Mouse (Mus musculus): ENCODE data around the gene Gm281.

Gm281 gene

GRCm38 (mm10) chr14:13812801-13813479, 101.3 kb downstream of the Gm281 start:
- DNase-seq (ENCODE audit: low spot score in 2 of 2), result no peak

GRCm38 (mm10) chr14:13790446-13790845, 123.8 kb downstream of the Gm281 start:
- DNase-seq (ENCODE audit: low spot score in 2 of 2), result no peak

GRCm38 (mm10) chr14:13790001-13790400, 124.3 kb downstream of the Gm281 start:
- DNase-seq (ENCODE audit: low spot score in 2 of 2), result no peak

DNA sequence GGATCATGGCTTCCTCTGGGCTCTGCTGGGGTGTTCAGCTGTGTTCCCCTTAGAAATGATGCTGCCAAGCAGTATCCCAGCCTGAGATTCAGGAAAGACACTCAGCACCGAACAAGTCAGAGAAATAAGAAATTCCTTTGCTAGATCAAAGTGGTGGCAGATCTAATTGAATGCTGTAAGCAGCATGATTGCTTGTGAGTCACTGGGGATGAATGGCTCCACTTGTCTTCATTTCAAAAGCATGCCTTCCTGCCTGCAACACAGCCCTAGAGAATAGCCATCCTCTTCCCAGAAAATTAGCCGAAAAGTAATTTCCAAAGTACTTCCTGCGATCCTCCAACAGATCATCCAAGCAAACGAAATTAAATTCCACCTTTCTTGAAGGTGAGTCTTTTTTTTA, 131.3 kb downstream of the Gm281 start:
- no peak for DNase-seq (ENCODE audit: low spot score in 2 of 2)

DNA sequence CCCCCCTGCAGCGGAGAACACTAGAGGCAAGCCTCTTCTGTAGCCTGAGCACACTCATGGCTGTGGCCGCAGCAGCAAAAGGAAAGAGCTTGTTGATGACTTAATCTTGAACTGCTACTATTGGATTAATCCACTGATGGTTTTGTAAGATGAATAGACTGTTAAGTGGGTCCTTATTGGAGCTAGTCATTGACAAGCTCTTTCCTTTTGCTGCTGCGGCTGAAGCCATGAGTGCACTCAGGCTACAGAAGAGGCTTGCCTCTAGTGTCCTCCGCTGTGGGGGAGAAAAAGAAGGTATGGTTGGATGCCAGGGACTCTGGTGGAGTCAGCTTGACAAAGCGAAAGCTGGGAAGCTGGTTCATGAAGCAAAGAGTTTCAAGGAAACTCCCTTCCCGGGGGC, 135.9 kb downstream of the Gm281 start:
- no peak for DNase-seq (ENCODE audit: low spot score in 2 of 2)

DNA sequence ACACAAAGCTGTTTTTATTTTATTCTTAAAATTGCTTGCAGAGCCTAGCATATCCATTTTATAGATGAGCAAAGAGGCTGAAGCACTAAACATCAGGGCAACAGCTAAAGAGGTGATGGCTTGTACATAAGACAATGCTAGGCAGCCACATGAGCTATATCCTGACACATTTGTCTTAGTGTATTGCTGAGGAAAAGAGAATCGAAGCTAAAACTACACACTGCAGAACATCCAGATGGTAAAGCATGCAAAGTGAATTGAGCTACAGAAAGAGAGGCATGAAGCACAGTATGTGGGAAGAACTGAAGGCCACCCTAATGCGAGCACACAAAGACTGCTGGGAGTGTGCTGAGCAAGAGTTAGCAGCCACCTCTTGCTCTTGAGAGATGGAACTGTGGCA, 143.1 kb downstream of the Gm281 start:
- no peak for DNase-seq (ENCODE audit: low spot score in 2 of 2)

DNA sequence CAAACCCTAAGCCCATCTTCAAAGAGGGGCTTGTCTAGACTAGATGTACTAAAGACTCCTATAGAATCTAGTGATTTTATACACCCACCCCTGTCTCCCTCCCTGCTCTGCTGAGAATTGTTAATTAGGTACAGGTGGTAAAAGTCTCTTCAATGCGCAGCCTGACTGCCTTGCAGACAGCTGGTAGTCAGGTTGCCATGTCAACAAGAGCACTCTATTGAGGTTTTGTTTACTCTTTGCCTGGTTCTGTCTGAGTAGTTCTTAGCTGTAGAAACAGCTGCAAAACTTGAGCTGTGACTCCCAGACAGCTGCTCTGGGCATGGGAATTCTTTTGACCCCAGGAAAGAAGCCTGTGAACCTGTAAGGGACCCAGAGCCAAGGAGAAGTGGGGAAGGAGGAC, 143.6 kb downstream of the Gm281 start:
- no peak for DNase-seq (ENCODE audit: low spot score in 2 of 2)
